Mouse (Mus musculus) adrenal gland, adult (tissue): Measurements from ENCODE around the gene Axin1.
"Not testable (repeated sequence)": the region's sequence is repeated elsewhere in the genome, so short reads cannot be mapped to it uniquely, and the experiment has no call there.

Experiments
- DNase-seq, 2 experiments: peaks; one replicate each; pipeline ENCODE4 v3.0.0; 2022 to 2023; ENCODE audit warnings: low spot score in 1 of 2; ENCODE audit not compliant: inconsistent age in 2 of 2

The Axin1 gene

DNA sequence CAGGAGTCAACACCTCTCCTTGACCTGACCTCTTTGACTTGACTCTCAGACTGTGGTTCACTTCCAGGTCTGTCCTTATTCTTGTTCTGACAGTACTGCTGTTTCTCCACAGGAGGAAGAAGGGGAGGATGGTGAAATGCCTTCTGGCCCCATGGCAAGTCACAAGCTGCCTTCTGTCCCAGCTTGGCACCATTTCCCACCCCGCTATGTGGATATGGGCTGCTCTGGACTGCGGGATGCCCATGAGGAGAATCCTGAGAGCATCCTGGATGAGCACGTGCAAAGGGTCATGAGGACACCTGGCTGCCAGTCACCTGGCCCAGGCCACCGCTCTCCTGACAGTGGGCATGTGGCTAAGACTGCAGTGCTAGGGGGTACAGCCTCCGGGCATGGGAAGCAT lies 49.1 kb downstream of the Axin1 start:
- peak in 1 of 2 experiments; percentile 27 for DNase-seq

DNA sequence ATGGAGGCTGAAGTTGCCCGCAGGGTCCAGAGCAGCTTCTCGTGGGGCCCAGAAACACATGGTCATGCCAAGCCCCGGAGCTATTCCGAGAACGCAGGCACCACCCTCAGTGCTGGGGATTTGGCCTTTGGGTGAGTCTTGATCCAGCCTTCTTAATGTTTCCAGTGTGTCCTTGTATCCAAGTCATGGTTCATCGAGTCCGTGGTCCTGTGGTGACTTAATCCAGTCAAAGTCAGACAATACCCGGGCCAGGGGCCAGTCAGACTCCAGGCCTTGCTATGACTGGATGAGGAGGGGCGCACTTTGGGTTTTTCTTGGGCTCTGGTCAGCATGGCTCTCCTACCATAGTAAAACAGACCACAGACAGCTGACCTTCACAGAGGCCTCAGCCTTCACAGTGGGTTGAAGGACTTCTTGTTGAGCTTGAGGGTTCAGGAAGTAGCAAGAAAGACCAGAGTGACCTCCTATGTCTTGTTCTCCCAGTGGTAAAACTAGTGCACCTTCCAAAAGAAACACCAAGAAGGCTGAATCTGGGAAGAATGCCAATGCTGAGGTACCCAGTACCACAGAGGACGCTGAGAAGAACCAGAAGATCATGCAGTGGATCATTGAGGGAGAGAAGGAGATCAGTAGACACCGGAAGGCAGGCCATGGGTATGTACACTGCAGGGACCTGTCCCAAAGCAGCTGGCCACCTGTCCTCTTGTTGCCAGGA lies 49.8 kb downstream of the Axin1 start:
- DNase-seq, result peak in 1 of 2 experiments; percentile 39

DNA sequence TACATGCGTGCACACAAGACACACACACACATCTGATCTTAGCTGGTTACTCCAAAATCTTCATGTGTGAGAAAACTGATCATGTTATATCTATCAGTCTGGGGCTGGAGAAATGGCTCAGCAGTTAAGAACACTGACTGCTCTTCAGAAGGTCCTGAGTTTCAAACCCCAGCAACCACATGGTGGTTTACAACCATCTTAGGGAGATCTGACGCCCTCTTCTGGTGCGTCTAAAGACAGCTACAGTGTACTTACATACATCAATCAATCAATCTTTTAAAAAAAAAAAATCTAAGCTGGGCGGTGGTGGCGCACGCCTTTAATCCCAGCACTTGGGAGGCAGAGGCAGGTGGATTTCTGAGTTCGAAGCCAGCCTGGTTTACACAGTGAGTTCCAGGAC lies 53.0 kb downstream of the Axin1 start:
- DNase-seq, result not testable (repeated sequence)

DNA sequence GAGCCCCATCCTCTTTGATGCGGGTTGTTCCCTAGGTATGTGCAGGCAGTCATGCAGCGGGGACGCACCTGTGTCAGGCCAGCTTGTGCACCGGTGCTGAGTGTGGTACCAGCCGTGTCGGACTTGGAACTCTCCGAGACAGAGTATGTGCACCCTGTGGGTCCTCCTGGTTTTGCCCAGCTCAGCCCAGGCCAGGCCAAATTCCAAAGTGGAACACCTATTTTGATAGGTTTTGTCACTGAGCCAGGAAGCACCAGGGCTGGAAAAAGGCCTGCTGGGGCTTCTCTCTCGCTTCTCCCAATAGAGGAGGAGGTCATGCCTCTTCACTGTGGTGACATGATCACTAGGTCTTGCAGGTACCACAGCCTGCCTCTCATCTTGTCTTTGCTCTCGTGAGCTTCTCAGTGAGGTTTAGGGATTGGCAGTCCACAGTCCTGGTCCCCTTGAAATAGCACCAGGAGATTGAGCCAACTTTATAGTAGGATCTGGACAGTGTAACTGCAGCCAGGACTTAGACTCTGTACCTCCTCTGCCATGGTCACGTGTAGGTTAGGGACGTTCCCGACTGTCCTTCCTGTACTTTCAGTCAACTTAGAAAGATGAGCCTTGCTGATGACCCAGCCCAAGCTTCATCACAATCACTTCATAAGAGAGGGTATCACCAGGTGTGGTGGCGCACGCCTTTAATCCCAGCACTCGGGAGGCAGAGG lies 54.1 kb downstream of the Axin1 start:
- DNase-seq, result no peak

DNA sequence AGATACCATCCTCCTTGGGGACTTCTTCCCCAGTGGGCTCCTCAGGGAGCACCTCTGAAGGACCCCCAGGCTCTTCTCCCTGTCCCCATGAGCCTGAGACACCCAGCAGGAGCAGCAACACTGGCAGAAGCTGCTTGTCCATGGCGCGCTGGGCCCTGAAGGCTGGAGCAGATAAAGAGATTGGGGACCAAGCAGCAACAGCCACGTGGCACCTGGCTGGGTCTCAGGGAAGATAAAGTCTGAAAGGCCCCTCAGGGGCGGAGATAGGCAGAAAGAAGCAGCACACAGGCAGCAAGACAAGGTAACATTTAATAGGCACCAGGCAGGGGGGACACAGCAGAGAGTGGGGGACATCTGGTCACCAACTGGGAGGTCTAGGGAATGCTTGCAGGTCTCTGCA lies 60.4 kb downstream of the Axin1 start, which contains the start of gene Pdia2:
TSS of gene Pdia2 (minus strand) at position 196 of the 400 bp plus-strand sequence.
- DNase-seq, result peak in 1 of 2 experiments; percentile 24

DNA sequence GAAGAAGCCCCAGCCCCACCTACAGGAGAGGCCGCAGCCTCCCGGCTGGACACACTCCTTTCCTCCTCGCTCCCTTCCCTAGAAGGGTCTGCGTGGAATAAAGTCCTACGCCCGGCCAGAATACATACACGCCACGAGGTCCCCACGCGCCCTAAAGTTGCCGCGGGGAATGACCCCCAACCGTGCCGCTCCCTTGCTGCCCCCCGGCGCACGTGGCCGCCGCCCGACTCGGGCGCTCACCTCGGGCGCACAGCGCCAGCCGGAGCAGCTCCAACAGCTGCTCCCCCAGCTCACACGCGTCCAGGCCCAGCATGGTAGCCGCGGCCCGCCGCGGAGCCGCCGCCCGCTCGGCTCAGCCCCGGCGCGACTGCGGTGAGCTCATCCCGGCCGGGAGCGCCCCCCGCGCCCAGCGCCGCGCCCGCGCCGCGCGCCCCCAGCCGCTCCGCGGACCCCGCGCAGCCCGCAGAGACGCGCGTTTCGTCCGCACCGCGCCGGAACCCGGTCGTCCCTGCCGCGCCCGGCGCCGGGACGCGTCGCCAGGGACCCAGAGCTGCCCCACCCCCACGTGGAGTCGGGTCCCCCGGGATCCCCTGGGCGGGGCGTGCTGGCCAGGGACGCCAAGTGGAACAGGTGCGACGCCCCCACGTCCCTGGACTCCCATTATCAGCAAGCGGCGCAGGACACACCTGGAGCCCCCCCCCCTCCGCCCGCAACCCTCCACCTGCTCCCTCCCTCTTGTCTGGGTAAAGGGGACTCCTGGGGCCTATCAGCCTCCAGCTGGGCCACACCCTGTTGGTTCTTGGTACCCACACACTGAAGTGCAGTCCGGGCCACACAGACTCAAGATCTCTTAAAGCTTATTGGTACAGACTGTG lies 62.6 kb downstream of the Axin1 start:
- peak; percentile 50 to 76 for DNase-seq

DNA sequence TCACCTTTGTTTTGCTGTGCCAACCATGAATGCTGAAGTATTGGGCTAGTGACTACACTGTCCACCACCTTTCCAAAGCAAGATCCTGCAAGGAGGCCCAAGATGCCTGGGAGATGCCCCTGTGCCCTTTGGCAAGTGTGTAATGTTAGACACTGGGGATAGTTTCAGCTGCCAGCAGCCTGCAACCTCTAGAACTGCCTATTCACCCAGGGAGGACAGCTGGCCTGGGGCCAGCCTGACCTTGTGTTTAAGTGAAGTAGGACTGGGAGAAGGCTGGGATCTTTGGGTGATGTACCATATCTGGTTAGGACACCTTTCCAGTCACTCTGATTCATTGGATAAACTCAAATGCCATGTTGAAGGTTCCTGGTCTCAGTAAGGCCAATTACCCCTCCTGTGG lies 63.5 kb downstream of the Axin1 start:
- peak; percentile 67 to 83 for DNase-seq

DNA sequence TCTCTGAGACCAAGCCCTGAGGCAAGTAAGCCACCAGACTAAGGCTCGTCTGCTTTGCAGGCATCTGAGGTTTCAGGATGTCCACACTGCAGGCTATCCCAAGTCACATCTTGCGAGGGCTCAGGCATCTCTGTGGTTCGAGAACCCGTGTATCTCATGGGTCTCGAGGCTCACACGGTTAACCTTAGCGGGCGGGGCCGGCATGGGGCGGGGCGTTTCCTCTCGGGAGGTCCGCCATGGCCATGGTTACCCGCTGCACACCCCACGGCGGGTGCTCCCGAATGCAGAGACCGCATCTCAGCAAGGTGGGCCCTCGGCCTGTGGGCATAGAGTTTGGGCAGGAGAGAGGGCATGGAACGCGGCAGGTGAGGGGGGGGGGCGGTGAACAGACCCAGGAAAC lies 64.2 kb downstream of the Axin1 start, which contains the start of gene Rgs11:
TSS of gene Rgs11 (plus strand) at position 215 of the 400 bp plus-strand sequence.
- DNase-seq, result peak; percentile 77 to 88

DNA sequence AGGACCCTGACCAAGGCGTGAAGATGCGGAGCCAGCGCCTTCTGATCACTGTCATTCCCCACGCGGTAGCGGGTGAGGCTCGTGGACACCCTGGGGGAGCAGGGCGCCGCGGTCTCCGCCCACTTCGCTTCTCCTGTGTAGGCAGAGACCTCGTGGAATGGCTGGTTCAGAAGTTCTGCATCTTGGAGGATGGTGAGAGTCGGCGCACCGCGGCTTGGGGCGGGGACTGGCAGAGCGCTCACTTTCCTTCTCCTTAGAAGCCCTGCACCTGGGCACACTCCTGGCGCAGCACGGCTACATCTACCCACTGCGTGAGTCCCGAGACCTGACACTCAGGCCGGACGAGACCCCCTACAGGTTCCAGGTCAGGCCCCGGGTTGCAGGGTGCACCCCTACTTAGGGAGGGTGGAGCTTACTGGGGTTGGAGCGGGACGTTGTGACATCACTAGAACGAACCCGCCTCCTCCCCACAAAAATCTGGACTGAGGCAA lies 64.9 kb downstream of the Axin1 start:
- peak; percentile 82 to 93 for DNase-seq

DNA sequence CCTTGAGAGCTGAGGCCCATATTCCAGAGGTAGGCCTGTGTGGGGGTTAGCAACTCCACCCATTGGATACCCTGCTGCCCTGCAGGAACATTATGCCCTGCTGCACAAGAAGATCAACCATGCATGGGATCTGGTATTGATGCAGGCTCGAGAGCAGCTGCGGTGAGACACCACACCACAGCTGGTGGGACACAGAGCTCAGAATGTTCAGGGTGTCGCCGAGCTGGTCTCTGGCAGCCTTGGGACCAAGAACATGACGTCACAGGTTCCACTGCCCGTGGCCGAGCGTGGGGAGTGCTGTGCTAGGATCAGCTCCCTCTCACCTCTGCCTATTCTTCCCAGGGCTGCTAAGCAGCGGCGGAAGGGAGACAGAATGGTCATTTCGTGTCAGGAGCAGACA lies 66.3 kb downstream of the Axin1 start:
- DNase-seq, result peak; percentile 57 to 62

DNA sequence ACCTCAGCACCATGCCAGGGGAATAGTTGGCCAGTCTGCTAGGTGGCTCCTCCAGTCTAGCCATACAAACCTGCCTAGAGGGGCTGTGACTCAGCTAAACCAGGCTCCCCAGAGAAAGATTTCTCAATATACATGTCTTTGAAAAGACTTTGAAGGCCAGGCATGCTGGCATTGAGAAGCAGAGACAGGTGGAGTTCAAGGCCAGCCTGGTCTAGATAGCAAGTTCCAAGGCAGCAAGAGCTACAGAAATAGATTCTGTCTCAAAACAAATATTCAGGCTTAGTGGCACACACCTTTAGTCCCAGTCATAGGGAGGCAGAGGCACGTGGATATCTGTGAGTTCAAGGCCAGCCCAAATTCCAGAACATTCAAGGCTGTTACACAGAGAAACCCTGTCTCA lies 67.9 kb downstream of the Axin1 start:
- DNase-seq, result peak; percentile 77 to 88

DNA sequence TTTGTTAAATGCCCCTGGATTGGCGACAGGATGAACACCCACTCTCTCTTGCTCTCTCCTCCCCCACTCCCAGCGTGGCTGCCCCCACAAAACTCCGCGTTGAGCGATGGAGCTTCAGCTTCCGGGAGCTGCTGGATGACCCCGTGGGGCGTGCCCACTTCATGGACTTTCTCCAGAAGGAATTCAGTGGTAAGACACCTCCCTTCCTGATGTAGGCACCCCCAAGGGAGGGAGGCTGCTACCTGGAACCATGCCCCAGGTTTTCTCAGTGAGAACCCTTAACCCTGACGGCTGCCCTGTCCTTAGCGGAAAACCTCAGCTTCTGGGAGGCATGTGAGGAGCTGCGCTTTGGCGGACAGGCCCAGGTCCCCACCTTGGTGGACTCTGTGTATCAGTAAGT lies 69.2 kb downstream of the Axin1 start, which contains the start of gene Arhgdig:
TSS of gene Arhgdig (minus strand) at position 101 of the 400 bp plus-strand sequence.
- no peak for DNase-seq

DNA sequence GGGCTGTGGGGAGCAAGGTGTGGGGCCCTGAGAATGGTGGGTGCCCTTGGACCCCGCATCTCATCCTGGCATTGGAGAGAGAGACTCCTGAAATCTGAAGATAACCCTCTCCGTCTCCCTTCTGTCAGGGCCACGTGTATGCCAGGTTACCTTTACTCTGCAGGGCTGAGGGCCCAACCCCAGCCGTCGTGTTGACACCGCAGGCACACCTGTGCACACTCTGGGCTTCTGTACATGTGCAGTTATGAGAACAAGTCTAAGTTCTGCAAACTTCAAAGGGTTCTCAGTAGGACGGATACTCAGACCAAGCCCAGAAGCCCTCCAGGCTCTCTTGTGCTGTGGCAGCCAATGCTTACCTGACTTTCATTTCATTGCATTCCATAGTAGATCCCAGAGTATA lies 73.8 kb downstream of the Axin1 start:
- DNase-seq, result no peak

DNA sequence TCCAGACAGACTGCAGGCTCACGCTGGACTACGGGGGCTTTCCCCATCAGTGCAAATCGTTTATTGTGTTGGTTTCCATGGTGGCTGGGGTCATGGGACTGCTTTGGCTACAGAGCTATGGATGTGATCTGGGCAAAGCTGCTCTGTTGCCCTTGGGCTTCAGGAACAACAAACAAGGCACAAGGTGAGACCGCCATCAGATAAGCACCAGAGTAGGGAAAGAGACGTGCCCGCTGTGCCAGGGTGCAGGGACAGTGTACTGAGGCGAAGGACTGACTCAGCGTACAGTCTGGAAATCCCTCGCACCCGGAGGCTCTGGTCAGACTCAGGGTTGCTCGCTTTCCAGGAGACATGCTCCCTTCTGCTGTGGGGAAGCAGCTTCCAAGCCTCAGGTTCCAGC lies 74.2 kb downstream of the Axin1 start:
- no peak for DNase-seq

DNA sequence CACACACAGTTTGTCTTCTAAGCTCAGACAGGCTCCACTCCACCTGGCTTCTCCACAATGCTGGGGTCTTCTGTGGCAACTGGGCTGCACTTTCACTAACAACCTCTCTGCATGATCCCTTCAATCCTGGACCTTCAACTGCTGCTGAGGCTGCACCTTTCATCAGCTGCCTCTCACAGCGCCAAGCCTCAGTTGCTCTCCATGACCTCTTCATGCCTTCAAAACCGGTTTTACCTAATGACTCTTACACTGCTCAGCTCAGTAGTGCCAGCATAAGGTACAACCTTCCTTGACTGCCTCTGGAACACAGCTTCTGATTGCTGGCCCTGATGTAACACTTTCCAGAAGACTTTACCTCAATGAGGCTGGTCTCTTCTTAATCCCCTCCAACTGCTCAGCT lies 83.0 kb downstream of the Axin1 start:
- DNase-seq, result no peak

DNA sequence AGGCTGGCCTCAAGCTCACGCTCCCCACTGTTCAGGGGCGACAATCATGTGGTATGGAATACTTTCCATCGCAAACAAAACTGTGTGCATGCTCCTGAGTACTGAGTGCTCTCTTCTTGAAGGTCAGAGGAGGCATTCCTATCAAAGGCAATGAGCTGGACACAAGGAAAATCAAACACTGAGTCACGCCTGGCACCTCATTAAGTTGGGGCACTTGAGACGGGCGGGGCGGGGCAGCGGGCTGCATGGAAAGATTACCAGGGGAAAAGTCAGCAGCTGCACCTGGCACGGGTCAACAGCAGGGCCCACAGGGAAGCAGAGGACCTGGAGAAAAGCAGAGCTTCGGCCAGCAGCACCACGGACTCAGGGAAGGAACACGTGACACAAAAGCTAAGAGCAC lies 86.7 kb downstream of the Axin1 start:
- peak; percentile 39 to 48 for DNase-seq

DNA sequence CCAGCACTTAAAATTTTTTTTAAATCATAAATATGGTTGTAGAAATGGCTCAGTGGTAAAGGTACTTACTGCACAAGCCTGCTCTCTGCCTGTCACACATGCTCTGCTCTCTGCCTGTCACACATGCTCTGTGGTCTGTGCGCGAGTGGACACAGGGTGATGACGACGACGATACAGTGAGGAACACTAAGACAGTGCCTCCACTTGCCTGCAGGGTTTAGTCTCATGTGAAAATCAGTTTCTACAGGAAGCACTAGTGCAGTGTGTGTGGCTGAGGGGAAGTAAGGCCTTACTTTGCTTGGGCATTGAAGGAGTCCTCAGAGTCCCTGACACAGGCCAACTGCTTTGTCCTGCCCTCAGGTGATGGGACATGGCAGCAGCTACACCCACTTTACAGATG lies 91.3 kb downstream of the Axin1 start:
- DNase-seq, result no peak

DNA sequence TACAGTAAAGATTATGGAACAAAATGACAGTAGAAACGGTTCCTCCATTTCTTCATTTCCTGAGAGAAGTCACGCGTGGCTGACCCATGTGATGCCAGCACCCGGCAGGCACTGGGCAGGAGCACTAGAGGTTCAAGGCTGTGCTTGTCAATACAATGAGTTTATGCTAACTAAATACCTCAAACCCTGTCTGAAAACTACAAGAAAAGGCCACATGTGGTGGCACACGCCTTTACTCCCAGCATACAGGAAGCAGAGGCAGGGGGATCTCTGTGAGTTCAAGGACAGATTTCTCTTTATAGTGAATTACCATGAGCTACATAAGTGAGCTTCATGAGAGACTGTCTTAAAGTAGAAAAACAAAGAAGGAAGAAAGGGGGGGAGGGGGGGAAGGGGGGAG lies 92.7 kb downstream of the Axin1 start:
- no peak for DNase-seq

DNA sequence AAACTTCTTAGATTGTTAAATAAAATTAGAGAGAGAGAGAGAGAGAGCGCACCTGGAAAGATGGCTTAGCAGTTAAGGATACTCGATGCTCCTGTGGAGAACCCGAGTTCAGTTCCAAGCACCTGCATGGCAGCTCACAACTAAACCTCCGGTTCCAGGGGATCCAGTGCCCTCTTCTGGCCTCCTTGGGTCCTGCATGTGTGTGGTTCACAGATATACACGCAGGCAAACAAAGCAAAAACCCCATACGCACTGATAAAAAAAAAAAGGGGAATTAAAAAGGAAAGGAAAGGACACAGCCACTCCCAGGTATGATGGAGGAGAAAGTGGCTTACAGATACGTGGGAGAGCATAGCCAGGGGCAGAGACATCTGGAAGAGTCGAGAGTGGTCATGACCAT lies 94.4 kb downstream of the Axin1 start:
- DNase-seq, result no peak

DNA sequence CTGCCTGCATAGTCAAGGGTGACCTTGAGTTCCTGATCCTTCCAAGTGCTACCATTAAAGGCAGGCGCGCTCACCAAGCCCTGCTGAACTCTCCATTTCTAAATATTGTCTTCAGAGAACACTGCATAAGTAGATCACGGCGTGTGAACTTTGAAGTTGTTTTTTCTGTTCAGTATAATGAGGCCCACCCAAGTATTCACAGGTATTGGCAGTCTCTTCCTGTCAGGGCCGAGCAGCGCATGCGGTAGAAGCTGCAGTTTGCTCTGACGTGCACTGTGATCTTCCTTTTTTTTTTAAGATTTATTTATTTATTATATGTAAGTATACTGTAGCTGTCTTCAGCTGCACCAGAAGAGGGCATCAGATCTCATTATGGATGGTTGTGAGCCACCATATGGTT lies 95.9 kb downstream of the Axin1 start:
- no peak for DNase-seq
